Mouse (Mus musculus) CH12F3 (cell line): ENCODE measurements at regions not wholly inside any gene's neighbourhood (a gene's known extent, or its start where the extent isn't known, plus 50 kb on each side); places are given as distances from the start of the nearest gene placed in this dataset.
"Not testable (repeated sequence)": the region's sequence is repeated elsewhere in the genome, so short reads cannot be mapped to it uniquely, and the experiment has no call there.

Experiments
- in situ Hi-C: fragments of 300-500 bp; cut with MboI; formaldehyde crosslinking; loops from 2 replicates; pipeline ENCODE4 v1.14.3; 2020; ENCODE audit warnings: low sequenced_read_pairs

GRCm38 (mm10) chr16:30681421-30681820 is 81.9 kb downstream of the Fam43a start:
- in situ Hi-C loops, result no loop called here

- in situ Hi-C loops, result no loop called here
Observed at GRCm38 (mm10) chr16:30683986-30684385, 84.5 kb downstream of the Fam43a start.

GRCm38 (mm10) chr16:30686536-30686935 is 87.0 kb downstream of the Fam43a start:
- in situ Hi-C loops, result no loop called here

GRCm38 (mm10) chr16:30687225-30687624 is 87.7 kb downstream of the Fam43a start:
- in situ Hi-C loops, result no loop called here

- in situ Hi-C loops, result no loop called here
Observed at GRCm38 (mm10) chr16:30687682-30688081, 88.2 kb downstream of the Fam43a start.

GRCm38 (mm10) chr16:30690531-30690930 is 91.0 kb downstream of the Fam43a start:
- in situ Hi-C loops, result no loop called here

GRCm38 (mm10) chr16:30691964-30692363 is 92.4 kb downstream of the Fam43a start:
- in situ Hi-C loops, result no loop called here

- in situ Hi-C loops, result no loop called here
Observed at GRCm38 (mm10) chr16:30692541-30693141, 93.1 kb downstream of the Fam43a start.

- in situ Hi-C loops, result no loop called here
Observed at GRCm38 (mm10) chr16:30693206-30693605, 93.7 kb downstream of the Fam43a start.

GRCm38 (mm10) chr16:30693839-30694527 is 94.5 kb downstream of the Fam43a start:
- in situ Hi-C loops, result no loop called here

GRCm38 (mm10) chr16:30695691-30696090 is 96.2 kb downstream of the Fam43a start:
- in situ Hi-C loops, result no loop called here

- in situ Hi-C loops, result no loop called here
Observed at GRCm38 (mm10) chr16:30697209-30697608, 97.7 kb downstream of the Fam43a start.

- in situ Hi-C loops, result no loop called here
Observed at GRCm38 (mm10) chr16:30697806-30698205, 98.3 kb downstream of the Fam43a start.

- in situ Hi-C loops, result no loop called here
Observed at GRCm38 (mm10) chr16:30703831-30704230, 104.3 kb downstream of the Fam43a start.

- in situ Hi-C loops, result no loop called here
Observed at GRCm38 (mm10) chr16:30709501-30709900, 110.0 kb downstream of the Fam43a start.

- in situ Hi-C loops, result no loop called here
Observed at GRCm38 (mm10) chr16:30709975-30710374, 110.5 kb downstream of the Fam43a start.

GRCm38 (mm10) chr16:30712570-30712969 is 113.0 kb downstream of the Fam43a start:
- in situ Hi-C loops, result no loop called here

GRCm38 (mm10) chr16:30717577-30717976 is 118.1 kb downstream of the Fam43a start:
- in situ Hi-C loops, result not testable (repeated sequence)

GRCm38 (mm10) chr16:30720791-30721190 is 121.3 kb downstream of the Fam43a start:
- in situ Hi-C loops, result no loop called here

GRCm38 (mm10) chr16:30721223-30721622 is 121.7 kb downstream of the Fam43a start:
- in situ Hi-C loops, result no loop called here

GRCm38 (mm10) chr16:30722372-30722771 is 122.8 kb downstream of the Fam43a start:
- in situ Hi-C loops, result no loop called here

- in situ Hi-C loops, result no loop called here
Observed at GRCm38 (mm10) chr16:30724591-30724990, 125.1 kb downstream of the Fam43a start.
